Mouse (Mus musculus) kidney, adult 11 months (tissue): Measurements from ENCODE around the gene Lman1l.

Source experiments
- DNase-seq: peaks from one replicate; pipeline ENCODE4 v3.0.0; 2022

Lman1l gene

DNA sequence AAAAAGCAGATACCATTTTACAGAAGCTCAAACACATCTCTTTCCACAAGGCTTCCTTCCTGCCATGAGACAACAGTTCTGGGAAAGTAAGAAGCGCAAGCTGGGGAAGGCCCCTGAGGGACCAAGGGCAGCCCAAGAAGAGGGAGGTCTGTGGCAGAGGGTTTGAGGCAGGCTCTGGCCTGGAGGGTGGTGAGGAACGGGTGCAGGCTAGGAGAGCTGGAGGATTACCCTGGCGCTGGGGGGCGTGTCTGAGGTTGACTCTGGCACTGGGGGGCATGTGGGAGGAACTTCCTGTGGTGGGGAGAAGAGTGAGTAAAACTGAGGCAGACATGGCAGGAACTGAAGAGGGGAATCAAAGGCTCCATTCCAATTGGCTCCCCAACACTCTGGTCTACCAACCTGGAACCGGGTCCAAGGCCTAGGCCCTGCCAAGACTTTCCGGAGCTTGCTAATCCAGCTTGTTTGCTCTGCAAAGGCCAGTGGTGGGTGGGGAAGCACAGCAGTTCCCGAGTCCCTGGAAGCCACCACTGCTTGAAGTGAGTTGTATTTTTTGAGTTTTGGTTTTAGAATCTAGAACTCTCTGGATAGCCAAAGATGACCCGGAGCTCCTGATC is 2.9 kb downstream of the Lman1l start:
- no peak for DNase-seq

DNA sequence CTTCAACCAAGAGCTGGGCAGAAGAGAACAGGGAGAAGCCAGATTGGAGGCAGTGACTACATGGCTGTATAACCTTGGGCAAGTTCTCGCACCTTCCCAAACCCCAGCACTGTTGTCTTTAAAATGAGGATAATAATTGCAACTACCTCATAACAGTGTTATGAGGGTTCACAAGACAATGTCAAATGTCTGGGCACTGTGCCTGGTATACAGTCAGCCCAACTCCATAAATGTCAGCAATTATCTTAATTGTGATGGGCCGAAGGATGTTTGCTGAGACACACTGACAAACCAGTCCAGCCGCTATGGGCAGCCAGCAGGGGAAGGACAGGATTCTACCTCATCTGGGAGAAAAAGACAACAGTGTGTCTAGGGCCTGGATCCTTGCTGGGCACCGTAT is 5.8 kb downstream of the Lman1l start:
- DNase-seq, result no peak

DNA sequence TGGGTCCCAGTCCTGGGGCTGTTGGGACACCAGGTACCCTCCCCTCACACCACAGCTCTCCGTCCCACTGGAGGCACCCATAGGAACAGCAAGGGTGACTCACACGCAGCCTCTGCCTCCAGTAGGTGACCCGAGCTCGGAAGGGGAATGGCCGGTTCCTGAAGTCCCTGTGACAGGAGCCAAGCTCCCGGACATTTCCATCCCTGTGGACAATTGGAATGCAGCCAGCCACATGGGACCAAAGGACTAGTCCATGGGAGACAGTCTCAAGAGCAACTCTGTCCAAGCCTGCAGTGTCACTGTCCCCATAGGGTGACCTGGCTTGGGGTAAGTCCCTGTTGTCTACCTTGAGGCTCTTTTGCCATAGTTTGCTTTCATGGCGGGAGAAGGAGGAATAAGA is 6.6 kb downstream of the Lman1l start:
- no peak for DNase-seq

DNA sequence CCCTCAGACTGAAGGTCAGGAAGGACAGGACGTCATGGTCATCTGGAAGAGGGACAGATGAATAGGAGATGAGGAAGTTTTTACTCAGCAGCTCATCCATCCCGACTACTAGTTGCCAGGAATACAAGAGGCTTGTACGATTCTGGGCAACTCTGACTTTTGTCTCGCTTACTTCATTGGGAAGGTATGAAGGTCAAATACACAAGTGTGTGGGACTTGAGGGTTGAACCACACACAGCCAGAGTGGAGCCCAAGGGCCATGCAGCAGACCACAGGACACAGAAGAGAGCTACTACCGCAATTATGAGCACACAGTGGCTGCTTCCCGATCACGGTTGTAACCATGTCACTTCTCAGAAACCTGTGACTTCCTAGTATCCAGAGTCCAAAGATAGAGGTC is 8.0 kb downstream of the Lman1l start:
- no peak for DNase-seq

DNA sequence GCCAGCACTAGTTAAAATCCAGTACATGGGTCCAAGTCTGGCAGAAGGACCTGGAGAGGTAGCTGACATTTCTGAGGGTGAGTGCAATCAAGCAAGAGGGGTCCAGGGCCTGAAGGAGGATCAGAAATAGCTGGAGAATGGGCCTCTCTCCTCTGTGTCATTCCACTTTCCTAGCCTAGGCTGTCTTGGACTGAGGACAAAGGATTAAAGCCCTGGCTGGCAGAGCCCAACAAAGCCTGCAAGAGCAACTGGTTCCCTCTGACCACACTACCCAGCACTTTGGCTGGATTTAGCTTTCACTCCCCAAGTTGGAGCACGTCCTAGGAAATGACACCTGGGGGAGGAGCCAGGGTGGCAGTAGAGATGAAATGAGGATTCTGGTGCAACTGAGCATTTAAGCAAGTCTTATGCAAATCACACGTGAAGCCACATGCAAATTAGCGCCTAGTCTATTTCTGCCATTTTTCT is 10.2 kb downstream of the Lman1l start:
- DNase-seq, result no peak

DNA sequence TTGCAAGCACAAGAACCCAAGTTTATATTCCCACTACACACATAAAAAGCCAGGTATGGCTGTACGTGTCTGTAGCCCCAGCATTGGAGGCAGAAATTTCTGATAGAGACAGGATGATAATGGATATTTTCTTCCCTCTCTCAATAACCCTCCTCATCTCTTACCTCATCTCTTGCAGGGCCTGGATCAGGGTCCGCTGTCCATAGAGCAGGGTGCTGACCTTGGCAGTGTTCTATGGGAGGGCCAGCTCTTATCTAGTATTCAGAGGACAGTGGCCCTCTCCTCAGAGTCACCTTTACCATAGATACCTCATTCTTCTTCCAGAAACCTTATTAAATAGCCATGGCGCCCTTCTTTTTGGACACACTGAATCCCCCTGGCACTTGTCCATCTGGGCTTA is 10.8 kb downstream of the Lman1l start:
- no peak for DNase-seq

DNA sequence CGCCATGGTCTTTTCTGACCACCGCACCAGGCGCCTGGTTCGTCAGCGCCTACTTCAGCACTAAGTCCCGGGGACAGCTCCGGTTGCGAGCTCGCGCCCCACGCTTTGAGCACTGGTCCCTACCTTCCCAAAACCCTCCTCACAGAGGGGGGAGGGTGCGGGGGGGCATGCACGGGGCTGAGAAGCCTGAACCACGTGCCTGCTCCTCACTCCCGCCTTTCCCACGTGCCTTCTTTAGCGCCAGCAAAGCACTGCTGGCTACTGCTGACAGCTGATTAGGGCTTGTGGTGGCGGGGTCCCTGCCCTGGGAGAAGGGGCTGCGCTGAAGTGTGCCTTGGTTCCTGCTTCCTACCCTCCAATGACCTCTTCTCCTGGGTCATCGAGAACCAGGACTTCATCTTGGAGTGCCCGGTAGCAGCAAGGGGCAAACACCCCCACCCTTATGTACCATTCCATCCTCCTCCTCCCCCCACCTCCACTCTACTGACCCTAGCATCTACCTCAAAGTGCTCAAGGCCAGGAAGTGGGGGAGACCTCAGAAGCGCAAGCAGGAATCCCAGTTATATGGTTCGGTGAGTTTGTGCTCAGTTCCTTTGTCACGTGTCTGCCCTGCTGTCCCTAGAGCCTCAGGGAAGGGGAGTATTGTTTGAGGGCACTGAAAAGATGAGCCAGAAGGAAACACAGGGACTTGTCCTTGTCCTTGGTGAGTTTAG is 14.3 kb downstream of the Lman1l start, which contains the start of gene Cplx3:
Cplx3 (minus strand) TSS at position 143 of the 713 bp plus-strand sequence.
- peak; percentile 72 for DNase-seq

DNA sequence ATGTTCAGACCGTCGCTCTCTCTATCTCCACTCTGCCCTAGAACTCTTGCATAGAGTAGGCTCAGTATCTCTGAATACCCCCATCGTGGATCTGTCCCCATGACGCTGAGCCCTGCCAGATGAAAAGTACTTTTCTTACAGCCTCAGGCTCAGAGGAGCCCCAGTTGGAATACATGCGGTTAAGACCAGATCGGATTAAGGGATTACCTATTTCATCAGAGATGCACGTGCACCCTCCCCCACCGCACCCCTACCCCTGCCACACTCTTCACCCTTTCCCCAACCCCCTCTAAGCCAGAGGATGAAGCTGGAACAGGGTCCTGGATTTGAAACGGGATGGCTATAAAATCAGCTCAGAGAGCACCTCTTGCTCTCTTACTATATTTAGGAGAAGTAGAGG is 15.1 kb downstream of the Lman1l start:
- DNase-seq, result no peak

DNA sequence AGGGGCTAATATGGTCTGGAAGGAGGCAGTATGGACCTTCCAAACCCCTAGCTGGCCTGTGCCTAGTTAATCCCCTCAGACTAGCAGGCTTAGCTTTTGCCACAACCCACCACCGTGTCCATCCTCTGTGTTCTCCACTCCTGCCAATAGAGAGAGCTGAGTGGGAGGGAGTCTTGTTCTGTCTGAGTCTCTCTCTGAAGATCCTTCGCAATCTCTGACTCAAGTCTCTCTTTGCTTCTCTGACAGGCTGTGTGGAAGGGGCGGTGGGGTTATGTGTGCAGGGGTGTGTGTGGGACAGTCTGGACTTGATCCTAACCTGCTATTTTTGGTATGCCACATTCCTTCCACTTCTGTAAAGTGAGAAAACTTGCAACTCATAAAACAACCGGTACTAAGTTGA is 15.7 kb downstream of the Lman1l start:
- DNase-seq, result no peak

DNA sequence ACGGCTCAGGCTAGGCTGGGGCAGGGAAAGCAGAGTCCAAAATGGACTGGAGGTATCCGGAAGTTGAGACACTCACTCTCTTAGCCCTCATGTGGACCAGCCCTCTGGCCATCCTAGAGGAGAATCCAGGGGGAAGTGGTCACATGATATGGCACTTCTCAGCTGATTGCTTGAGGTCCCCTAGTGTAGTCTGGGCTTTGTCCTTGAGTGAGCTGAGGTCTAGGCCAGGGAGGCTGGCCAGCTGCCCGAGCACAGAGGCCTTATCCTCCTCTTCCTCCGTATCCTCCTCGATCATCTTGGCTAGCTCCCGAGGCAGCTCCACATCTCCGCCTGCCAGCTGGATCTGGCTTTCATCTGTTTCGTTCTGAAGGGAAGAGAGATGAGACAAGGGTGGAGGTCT is 18.5 kb downstream of the Lman1l start:
- DNase-seq, result no peak

DNA sequence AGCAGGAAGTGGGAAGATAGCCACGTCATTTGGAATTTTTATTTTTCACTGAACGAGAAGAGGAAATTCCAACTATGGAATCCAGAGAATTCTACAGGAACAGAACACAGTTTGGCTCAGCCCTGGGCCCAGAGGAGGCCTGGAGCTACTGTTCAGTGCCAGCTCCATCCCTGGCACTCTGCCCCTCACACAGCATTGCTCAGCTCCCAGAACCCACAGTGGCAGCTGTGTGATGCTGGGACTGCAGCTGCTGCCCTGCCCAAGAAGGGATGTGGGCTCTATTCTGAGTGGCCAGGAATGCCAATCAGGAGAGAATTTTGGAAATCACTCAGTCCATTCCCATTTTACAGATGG is 19.2 kb downstream of the Lman1l start:
- DNase-seq, result no peak

DNA sequence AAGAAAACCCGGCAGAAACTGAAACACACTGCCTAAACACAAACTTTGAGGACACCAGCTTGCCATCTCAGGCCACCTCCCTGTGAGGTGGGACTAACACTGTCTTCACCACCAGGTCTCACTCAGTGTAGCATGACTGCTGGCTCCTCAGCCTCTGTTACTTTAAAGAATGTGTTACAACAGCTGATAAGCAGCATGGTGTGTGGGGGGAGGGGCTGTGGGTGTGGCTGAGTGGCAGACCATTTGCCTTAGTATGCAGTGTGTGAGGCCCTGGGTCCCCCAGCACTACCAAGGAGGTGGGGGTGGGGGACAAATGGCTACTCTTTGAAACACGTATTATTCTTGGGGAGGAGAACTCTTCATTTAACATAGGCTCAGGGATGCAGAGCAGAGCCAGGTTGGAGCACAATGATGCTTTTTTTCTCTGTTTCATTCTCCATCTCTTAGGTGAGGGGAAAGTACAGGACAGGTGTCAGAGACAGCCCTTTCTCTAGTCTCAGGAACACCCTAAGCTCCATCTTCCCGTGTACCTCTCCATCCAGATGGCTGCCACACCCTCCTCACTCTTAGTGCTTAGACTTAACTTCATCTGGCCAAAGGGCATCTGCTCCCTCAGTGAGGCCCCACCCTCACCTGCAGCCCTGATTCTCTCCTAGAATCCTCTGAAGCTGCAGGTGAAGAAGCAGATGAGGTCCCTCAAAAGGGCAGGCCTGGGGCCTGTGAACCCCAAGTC is 19.8 kb downstream of the Lman1l start:
- DNase-seq, result no peak

DNA sequence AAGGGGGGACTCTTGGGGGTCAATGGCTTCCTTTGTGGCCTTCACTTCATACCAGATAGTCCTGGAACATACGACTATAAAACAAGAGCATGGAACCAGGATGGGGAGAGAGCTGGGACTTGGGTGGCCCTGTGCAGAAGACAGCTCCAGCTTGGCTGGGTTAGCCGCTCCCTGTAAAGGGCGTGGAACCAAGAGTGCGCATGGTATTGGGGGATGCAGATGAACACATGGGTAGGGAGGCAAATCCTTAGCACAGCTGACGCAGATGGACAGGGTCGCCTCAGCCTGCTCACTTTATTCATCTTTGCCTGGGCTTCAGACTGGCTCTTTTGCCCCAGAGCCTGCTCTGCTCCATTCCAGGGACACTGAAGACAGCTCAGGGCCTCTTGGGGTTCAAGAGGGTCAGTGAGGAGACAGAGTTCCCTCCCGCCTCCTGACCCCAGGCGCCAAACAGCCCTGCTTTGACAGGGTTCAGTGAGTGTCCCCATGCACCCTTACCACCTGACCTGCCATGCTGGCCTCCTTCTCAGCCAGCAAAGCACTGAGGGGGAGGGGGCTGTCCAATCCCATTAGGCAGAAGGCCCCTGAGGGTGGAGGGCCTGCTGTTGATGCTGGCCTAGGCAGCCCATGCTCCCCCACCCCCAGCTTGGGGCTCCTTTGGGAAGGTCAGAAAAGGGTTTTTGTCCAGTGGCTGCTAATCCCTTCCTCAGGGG is 21.6 kb downstream of the Lman1l start:
- peak; percentile 79 for DNase-seq

DNA sequence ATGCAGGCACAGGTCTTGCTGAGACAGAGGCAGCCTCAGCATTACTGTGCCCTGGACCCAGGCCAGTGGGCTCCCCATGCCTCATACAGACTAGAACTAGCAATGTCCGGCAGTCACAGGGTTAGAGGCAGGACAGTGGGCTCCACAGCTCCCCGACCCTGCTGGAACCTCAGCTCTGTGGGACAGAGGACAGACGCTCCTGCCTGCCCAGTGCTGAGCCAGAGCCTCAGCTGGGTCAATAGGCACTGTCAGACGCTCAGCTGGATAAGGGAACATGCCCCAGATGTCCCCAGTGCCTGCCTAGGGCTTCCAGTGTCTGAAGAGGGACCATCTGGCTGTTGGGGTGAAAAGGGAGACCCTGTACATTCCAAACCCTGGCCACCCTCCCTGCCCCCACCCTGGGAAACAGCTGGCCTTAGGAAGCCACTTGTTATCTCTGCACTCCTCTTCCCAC is 22.6 kb downstream of the Lman1l start:
- DNase-seq, result no peak

DNA sequence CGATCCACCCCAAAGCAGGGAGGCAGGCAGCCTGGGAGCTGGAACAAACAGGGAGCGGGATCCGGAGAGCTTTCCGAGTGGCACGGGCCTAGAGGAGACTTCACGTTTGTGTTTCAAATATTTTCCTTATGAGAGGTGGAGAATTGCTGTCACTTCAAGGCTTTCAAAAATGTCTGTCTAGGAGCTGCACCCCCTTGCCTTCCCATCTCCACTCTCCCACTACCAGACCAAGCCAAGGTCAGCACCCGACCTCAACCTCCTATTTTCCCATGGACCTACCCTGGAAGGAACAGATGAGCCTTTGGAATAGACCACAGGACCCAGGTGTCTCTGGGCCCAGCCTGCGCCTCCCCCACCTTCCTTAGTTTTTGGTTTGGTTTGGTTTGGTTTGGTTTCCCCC is 23.3 kb downstream of the Lman1l start:
- DNase-seq, result no peak

DNA sequence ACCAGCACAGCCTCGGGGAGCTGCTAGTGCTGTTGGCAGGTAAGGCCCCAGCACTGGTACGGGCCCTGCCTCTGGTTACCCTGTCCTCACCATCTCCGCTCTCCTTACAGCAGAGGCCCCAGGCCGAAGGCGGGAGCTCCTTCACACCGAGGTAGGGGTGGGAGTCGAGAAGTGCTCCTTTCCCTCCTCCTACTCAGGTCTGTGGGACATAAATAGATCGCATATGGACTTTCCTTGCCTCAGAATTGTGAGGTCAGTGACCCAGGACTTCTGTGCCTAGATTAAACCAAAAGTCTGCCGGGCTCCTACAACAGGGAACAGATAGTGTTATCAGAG is 26.4 kb downstream of the Lman1l start:
- DNase-seq, result no peak

DNA sequence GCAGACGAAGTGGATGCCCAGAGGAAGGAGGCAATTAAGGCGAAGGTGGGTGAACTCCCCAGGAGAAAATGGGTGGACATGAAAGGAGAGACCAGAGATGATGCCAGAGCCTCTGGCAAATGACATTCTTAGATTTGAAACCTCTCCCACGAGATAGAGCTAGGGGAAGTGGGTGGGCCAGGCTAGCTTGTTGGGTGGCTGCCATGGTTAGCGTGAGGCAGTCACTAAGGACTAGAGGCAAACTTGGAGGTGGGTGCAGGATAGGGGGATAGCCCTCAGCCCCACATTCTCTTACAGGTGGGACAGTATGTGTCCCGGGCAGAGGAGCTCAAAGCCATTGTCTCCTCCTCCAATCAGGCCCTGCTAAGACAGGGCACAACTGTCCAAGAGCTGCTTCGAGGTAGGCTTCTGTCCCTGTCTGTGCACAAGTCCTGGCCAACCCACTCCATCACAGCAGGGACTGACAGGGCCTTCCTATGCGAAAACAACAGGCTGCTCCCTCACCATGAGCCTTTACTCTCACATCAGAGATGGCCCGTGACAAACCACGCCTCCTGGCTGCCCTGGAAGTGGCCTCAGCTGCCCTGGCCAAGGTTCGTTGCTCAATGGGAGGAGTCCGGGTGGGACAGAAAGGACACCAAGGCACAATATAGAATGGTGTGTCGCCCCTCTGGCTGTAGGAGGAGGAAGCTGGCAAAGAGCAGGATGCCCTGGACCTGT is 27.0 kb downstream of the Lman1l start:
- peak; percentile 86 for DNase-seq

DNA sequence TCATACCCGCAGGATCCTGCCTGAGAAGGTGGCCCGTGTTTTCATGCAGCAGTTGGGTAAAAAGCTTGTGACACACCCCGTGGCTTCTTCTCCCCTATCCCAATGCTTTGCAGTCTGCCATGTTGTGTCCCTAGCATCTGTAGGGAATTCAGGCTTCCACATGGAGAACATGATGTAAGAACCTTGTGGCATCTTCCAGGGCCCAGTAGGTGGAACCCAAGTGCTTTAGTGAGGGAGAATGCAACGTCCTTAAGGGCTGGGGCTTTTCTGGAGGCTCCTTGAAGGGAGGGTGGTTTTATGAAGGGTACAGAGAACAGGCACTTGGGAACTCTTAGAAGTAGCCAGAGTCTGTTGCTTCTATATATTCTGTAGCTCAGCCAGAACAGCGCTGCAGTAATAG is 29.8 kb downstream of the Lman1l start:
- DNase-seq, result no peak

DNA sequence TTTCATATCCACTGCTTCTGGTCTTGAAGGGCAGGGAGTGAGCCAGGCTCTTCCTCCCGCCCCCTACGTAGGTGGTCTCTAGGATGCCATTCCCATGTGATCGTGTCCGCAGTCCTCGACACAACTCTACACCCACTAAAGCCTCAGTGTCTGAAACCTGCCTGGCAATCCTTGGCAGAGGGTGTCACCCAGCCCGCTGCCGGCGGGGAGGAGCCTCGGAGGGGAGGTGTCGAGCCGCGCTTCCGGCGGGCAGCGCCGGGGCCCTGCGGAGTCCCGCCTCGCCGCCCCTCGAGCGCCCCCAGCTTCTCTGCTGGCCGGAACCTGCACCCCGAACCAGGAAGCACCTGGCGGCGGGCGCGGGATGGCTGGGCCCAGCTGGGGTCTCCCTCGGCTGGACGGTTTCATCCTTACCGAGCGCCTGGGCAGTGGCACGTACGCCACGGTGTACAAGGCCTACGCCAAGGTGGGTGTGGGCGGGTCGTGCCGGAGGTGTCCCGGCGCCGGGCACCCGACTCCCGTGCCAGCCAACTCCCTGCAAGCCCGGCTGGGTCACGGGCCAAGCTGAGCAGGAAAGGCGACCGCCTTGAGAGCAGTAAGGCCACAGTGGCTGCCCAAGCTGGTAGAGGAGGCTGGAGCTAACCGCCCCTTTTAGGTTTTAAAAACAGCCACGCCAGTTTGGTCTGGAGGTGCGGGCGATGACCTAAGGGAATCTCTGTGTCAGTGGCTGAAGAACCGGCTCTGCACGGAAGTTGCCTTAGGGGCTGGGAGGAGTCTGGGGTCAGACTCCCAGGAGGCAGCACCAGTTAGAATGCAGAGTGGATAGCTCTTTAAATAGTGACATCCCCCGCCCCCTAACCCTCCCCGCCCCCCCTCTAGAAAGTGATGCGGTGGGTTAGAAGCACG is 31.1 kb downstream of the Lman1l start, which contains the start of gene Ulk3:
Ulk3 (plus strand) TSS at position 229 of the 903 bp plus-strand sequence.
- DNase-seq, result peak; percentile 83

DNA sequence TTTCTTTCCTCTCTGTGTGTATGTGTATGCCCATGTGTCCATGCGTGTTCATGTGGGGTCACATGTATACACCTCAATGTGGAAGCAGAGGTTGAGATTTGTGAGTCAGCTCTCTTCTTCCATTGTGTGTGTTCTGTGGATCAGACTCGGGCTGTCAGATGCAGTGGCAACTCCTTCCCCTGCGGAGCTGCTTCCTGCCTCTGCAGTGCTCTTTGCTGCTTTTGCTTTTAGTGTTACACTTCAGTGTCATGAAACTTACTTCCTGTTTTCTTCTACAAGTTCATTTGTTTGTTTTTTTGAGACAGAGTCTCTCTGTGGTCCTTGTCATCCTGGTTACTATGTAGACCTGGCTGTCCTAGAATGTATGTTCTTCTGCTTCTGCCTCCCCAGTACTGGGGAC is 35.6 kb downstream of the Lman1l start:
- DNase-seq, result no peak

DNA sequence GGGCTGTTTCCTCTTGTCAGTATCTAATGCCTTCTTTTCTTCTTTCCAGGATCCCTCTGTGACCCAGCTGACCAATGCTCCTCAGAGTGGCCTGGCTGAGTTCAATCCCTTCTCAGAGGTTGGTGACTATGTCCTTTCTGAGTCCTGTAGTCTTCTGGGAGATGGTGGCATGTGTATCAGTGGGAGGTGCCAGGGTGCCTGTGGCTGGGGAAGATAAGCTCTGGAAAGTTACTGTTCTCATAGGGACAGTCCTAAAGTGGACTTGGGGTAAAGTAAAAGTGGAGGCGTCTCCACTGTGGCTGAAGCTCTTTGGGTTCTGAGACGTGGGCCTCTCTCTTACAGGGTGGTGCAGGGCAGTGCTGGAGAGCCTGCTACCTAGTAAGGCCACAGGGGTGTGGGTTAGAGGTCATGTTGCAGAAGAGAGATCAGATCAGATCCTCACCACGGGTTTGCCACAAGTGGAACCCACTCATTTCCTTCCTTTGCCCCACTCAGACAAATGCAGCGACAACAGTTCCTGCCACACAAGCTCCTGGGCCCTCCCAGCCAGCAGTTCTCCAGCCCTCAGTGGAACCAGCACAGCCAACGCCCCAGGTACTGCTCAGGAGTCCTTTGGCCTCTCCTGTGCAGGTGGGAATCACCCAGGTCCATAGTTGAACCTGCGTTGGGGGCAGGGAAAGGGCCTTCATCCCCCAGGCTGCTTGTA is 43.3 kb downstream of the Lman1l start:
- DNase-seq, result no peak
